ENCODE assay signal across 11 mouse cellular contexts in genomic region chr5:37010666-37011317, GRCm38 (mm10). TPM values are rescaled to one million over a fixed set of nuclear protein-coding genes. Genes with fewer than 3 reads are reported as not detected.
DNase-seq lines count a peak whose midpoint lies in the region; ATAC-seq lines count a peak whose summit lies in the region.
"Had no signal": no experiment of that assay in that cellular context is flagged by ENCODE, and none has a peak within 500 bp of the region (broad histone marks: within the 10 kb centered on the region; RNA-seq: fewer than 3 reads in every experiment).

No protein-coding gene starts in this region.

- H3K9me3 ChIP-seq in hindbrain, embryonic 13.5 days: peaks cover 10% of the 10 kb centered on the region
- peaks cover 13% of the 10 kb centered on the region for H3K9me3 ChIP-seq in hindbrain, embryonic 12.5 days (replicated peaks)
- peaks cover 9% of the 10 kb centered on the region; the same call in 1 of the 2 replicates for H3K9me3 ChIP-seq in hindbrain, embryonic 16.5 days (ENCODE audit: control insufficient read depth, low read length)
- H3K9me3 ChIP-seq: intestine, embryonic 15.5 days had no signal

- H3K27ac ChIP-seq in hindbrain, embryonic 13.5 days: peak overlapping the region; percentile 37; the same call in 1 of the 2 replicates
- no peak overlapping the region for H3K27ac ChIP-seq in hindbrain, embryonic 12.5 days
- peak overlapping the region; percentile 44 for H3K27ac ChIP-seq in hindbrain, embryonic 16.5 days (ENCODE audit: low read depth, low read length)
- H3K27ac ChIP-seq: intestine, embryonic 15.5 days; limb, embryonic 10.5 days had no signal

- no peak overlapping the region for H3K9ac ChIP-seq in hindbrain, embryonic 13.5 days
- no peak overlapping the region for H3K9ac ChIP-seq in hindbrain, embryonic 12.5 days
- peak overlapping the region; percentile 20; the same call in 1 of the 2 replicates for H3K9ac ChIP-seq in hindbrain, embryonic 16.5 days (ENCODE audit: low read depth, low read length)
- H3K9ac ChIP-seq: intestine, embryonic 15.5 days had no signal

- H3K4me2 ChIP-seq in hindbrain, embryonic 13.5 days: no peak overlapping the region
- H3K4me2 ChIP-seq in hindbrain, embryonic 12.5 days (replicated peaks): no peak overlapping the region
- no peak overlapping the region for H3K4me2 ChIP-seq in hindbrain, embryonic 16.5 days (ENCODE audit: low read length)
- H3K4me2 ChIP-seq: intestine, embryonic 15.5 days had no signal

- peaks cover 13% of the 10 kb centered on the region for H3K27me3 ChIP-seq in hindbrain, embryonic 13.5 days
- H3K27me3 ChIP-seq in hindbrain, embryonic 12.5 days: peaks cover 10% of the 10 kb centered on the region
- no peaks in the 10 kb centered on the region for H3K27me3 ChIP-seq in hindbrain, embryonic 16.5 days (replicated peaks; ENCODE audit: control insufficient read depth, insufficient read depth, low read length)
- H3K27me3 ChIP-seq: intestine, embryonic 15.5 days had no signal

- H3K4me3 ChIP-seq in hindbrain, embryonic 13.5 days: no peak overlapping the region
- H3K4me3 ChIP-seq in hindbrain, embryonic 12.5 days: no peak overlapping the region
- H3K4me3 ChIP-seq in hindbrain, embryonic 16.5 days (ENCODE audit: low read length): no peak overlapping the region
- H3K4me3 ChIP-seq: intestine, embryonic 15.5 days; limb, embryonic 10.5 days had no signal

- H3K4me1 ChIP-seq in hindbrain, embryonic 13.5 days (replicated peaks): peaks cover 4% of the 10 kb centered on the region
- H3K4me1 ChIP-seq in hindbrain, embryonic 12.5 days: peaks cover 4% of the 10 kb centered on the region; the same call in 1 of the 2 replicates
- peaks cover 3% of the 10 kb centered on the region for H3K4me1 ChIP-seq in hindbrain, embryonic 16.5 days (ENCODE audit: control insufficient read depth, insufficient read depth, low read depth, low read length)
- H3K4me1 ChIP-seq: intestine, embryonic 15.5 days; limb, embryonic 10.5 days had no signal

- H3K36me3 ChIP-seq in hindbrain, embryonic 13.5 days: no peaks in the 10 kb centered on the region
- no peaks in the 10 kb centered on the region for H3K36me3 ChIP-seq in hindbrain, embryonic 12.5 days
- no peaks in the 10 kb centered on the region for H3K36me3 ChIP-seq in hindbrain, embryonic 16.5 days (ENCODE audit: control insufficient read depth, insufficient read depth, low read length)
- H3K36me3 ChIP-seq: intestine, embryonic 15.5 days; limb, embryonic 10.5 days had no signal

- WGBS in hindbrain, embryonic 13.5 days: 72% methylated on average over 10 of the region's 10 CpGs
- 76% methylated on average over 10 of the region's 10 CpGs for WGBS in hindbrain, embryonic 12.5 days
- WGBS in hindbrain, embryonic 16.5 days: 58% methylated on average over 10 of the region's 10 CpGs

- ATAC-seq in hindbrain, embryonic 13.5 days (ENCODE audit: low FRiP score): 0 out of 2 replicates have a peak, but pooled peaks have one; percentile 36
- ATAC-seq in hindbrain, embryonic 12.5 days (ENCODE audit: low FRiP score): no peak
- ATAC-seq in hindbrain, embryonic 16.5 days: peak; percentile 85
- ATAC-seq: intestine, embryonic 15.5 days had no signal

- DNase-seq in left cerebral cortex, adult 18-20 months (ENCODE audit: low spot score in 2 of 2): peak; percentile 50 to 69
- peak; percentile 72 to 86 for DNase-seq in right cerebral cortex, postnatal 10 days (ENCODE audit: low spot score in 2 of 2)
- no peak for DNase-seq in kidney, adult 18-20 months
- DNase-seq in thymus, postnatal 0 days (ENCODE audit: low spot score): no peak
- DNase-seq: lung, adult 2 months; thymus, postnatal 14 days had no signal

RNA-seq across cellular contexts. Expression of gene Wfs1, which starts 21.8 kb away (rescaled TPM):
- polyA plus RNA-seq in hindbrain, embryonic 13.5 days (2015; fragmentation: Nextera tagmentation; extraction: Ambion mirVana): 5.0 and 6.0 TPM in 2 replicates
- 8.6 and 9.6 TPM in 2 replicates for polyA plus RNA-seq in hindbrain, embryonic 12.5 days (2016; fragmentation: Nextera tagmentation; extraction: Ambion mirVana)
- 11.0 and 12.3 TPM in 2 replicates for polyA plus RNA-seq in hindbrain, embryonic 16.5 days (2015; fragmentation: Nextera tagmentation; extraction: Ambion mirVana)
- 100 to 1,000 TPM; 136 to 137 TPM for total RNA-seq in left cerebral cortex, adult 18-20 months (2021)
- 2.2 and 2.3 TPM in 2 replicates for polyA plus RNA-seq in thymus, postnatal 0 days (2015; fragmentation: Nextera tagmentation; extraction: Ambion mirVana)

Comparison
In these comparisons a context has a peak if more than half of its experiments do, and no peak if none do; other contexts are left out.
1. DNase-seq: peak in left cerebral cortex, adult 18-20 months (2 of 2) and right cerebral cortex, postnatal 10 days (2 of 2); none in kidney, adult 18-20 months (single experiment) and thymus, postnatal 0 days (single experiment).